Mouse (Mus musculus): ENCODE data around the gene Mkln1.

- TF ChIP-seq POLR2A (IDR thresholded peaks at IDR 0.05; ENCODE audit: insufficient read depth, low read length) (no peak), CTCF (IDR thresholded peaks at IDR 0.05; ENCODE audit: low read depth, low read length) (no peak)
Measured at GRCm38 (mm10) chr6:31453735-31454134, 55.2 kb downstream of the Mkln1 start.
